Mouse (Mus musculus) liver, embryonic 14.5 days (tissue): ENCODE measurements at regions not wholly inside any gene's neighbourhood (a gene's known extent, or its start where the extent isn't known, plus 50 kb on each side); places are given as distances from the start of the nearest gene placed in this dataset.

ENCODE experiments used
- ATAC-seq: fragments of 200-750 bp; cut with Nextera tagmentation; 2 replicates; pipeline ENCODE4 v1.8.0; 2017; ENCODE audit warnings: moderate number of reproducible peaks, mild to moderate bottlenecking, moderate library complexity; ENCODE audit not compliant: insufficient read depth
- DNase-seq, 3 experiments: peaks; one replicate each; pipeline ENCODE4 v3.0.0-alpha.2; 2012 to 2013; ENCODE audit warnings: low read depth in 3 of 3, low spot score in 3 of 3
- H3K27ac ChIP-seq: fragments of 300-500 bp; sonication (generic); 2 replicates; pipeline ENCODE4 v1.5.1; 2014; ENCODE audit warnings: moderate library complexity, mild to moderate bottlenecking, control low read depth, inconsistent platforms
- H3K27me3 ChIP-seq: fragments of 300-500 bp; sonication (generic); 2 replicates; pipeline ENCODE4 v1.6.1; 2014; ENCODE audit warnings: mild to moderate bottlenecking, low read length, moderate library complexity; ENCODE audit not compliant: control insufficient read depth, insufficient read depth
- H3K36me3 ChIP-seq: fragments of 300-500 bp; sonication (generic); replicated peaks from 2 replicates; pipeline ENCODE4 v1.6.1; 2014; ENCODE audit warnings: low read depth; ENCODE audit not compliant: control insufficient read depth, insufficient read depth
- H3K4me1 ChIP-seq, 2 experiments: fragments of 200-500 bp in 1 of 2; fragments of 300-500 bp in 1 of 2; sonication (generic) in 1 of 2; replicated peaks; 2 replicates each; pipeline ENCODE4 v1.6.1; 2012 to 2014; ENCODE audit warnings: antibody characterized with exemption in 1 of 2, inconsistent platforms in 1 of 2, low read length in 1 of 2; ENCODE audit not compliant: control insufficient read depth in 2 of 2, insufficient read depth in 2 of 2
- H3K4me2 ChIP-seq: fragments of 300-500 bp; sonication (generic); 2 replicates; pipeline ENCODE4 v1.6.1; 2014; ENCODE audit warnings: low read depth, mild to moderate bottlenecking, control low read depth, moderate library complexity
- H3K4me3 ChIP-seq, 2 experiments: fragments of 200-500 bp in 1 of 2; fragments of 300-500 bp in 1 of 2; sonication (generic) in 1 of 2; 2 replicates each; pipeline ENCODE4 v1.5.1; 2012 to 2014; ENCODE audit warnings: low read depth in 2 of 2, low read length in 2 of 2, mild to moderate bottlenecking in 2 of 2, control low read depth in 1 of 2, inconsistent platforms in 1 of 2, moderate library complexity in 1 of 2; ENCODE audit not compliant: insufficient read depth in 1 of 2
- H3K9ac ChIP-seq: fragments of 300-500 bp; sonication (generic); replicated peaks from 2 replicates; pipeline ENCODE4 v1.6.1; 2014; ENCODE audit warnings: mild to moderate bottlenecking, control low read depth, moderate library complexity
- H3K9me3 ChIP-seq: fragments of 300-500 bp; sonication (generic); 2 replicates; pipeline ENCODE4 v1.6.1; 2016; ENCODE audit warnings: low read length, mixed read lengths; ENCODE audit not compliant: control insufficient read depth
- CTCF ChIP-seq: IDR thresholded peaks from 2 replicates; pipeline ENCODE4 v1.5.1; 2016; ENCODE audit warnings: antibody characterized with exemption, low read depth, control low read depth
- EP300 ChIP-seq: IDR thresholded peaks from 2 replicates; pipeline ENCODE4 v1.6.1; 2016; ENCODE audit warnings: antibody characterized with exemption, low read depth
- WGBS: fragments of 180-500 bp; shearing (Covaris S2); extraction: QIAGEN DNeasy Blood & Tissue Kit; methylation state at CpG from one replicate; pipeline ENCODE4 v1.1.7; 2014; ENCODE audit not compliant: insufficient replicate concordance; 5-methylcytosine and 5-hydroxymethylcytosine counted together

- H3K4me2 ChIP-seq: no peak overlapping the region
- H3K4me3 ChIP-seq: no peak overlapping the region
- TF ChIP-seq CTCF (no peak), EP300 (no peak)
- ATAC-seq (no peak), DNase-seq (no peak)
- no peaks in the 10 kb centered on the region for H3K36me3 ChIP-seq
- no peak overlapping the region for H3K9ac ChIP-seq
- no peak overlapping the region for H3K27ac ChIP-seq
- H3K9me3 ChIP-seq: no peaks in the 10 kb centered on the region
- H3K27me3 ChIP-seq: no peaks in the 10 kb centered on the region
- H3K4me1 ChIP-seq: no peaks in the 10 kb centered on the region
- 55% methylated on average over 4 of the region's 4 CpGs for WGBS
These were observed 104.6 kb downstream of the Srek1 start for GRCm38 (mm10) chr13:103669856-103670255.

DNA sequence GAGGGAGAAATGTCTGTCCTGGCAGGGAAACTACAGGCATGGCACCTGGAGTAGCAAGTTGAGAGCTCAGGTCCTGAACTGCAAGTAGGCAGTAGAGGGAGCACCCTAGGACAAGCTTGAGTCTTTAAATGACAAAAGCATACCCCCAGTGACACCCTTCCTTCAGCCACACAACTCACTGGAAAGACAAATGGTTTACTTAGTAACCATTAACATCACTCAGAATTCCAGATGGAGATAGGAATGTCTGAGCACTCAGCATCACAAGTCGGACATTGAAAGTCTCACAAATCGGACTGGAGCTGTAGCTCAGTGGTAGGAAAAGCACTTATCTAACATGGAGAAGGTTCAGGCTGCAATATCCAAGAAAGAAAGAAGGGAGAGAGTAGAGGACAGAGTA, 106.7 kb downstream of the Srek1 start:
- H3K4me1 ChIP-seq: no peaks in the 10 kb centered on the region
- H3K9ac ChIP-seq: no peak overlapping the region
- no peak for ATAC-seq
- no peaks in the 10 kb centered on the region for H3K27me3 ChIP-seq
- H3K4me3 ChIP-seq: no peak overlapping the region
- no peaks in the 10 kb centered on the region for H3K9me3 ChIP-seq
- DNase-seq: no peak
- no peak for TF ChIP-seq CTCF
- no peak for TF ChIP-seq EP300
- 57% methylated on average over 2 of the region's 2 CpGs for WGBS
- no peak overlapping the region for H3K4me2 ChIP-seq
- H3K36me3 ChIP-seq: no peaks in the 10 kb centered on the region
- H3K27ac ChIP-seq: no peak overlapping the region

DNA sequence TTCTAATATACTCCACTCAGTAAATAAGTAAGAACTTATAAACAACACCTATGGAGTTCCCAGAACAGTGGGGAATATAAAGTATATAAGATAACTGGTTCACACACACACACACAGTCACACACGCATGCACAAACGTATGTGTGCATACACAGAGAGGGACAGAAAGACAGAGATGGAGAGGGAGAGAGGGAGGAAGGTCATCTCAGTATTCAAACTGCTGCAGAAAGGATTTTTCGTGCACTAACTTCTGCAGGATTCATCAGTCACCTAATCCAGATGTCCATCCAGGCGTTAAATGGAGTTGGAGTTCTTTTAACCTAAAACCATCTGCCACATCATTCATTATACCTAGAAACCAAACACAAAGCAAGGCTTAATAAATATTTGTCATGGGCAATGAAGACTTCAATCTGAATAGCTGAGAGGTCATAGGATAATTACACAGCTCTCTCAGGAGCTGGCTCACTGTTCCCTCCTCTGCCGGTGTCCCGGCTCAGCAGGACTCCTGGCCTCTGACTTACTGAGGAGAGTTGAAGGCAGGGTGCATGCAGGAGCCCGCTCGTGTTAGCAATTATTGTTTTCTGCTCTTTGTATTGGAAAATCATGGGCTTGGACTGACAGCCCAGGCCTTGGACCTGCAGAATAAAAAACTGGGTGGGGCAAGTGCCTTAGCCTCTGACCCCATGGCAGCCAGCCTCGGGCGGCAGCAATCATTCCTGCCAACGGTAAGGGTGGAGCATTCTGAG, 114.0 kb downstream of the Srek1 start:
- TF ChIP-seq EP300 (no peak), CTCF (no peak)
- H3K9me3 ChIP-seq: no peaks in the 10 kb centered on the region
- no peak overlapping the region for H3K4me2 ChIP-seq
- H3K4me1 ChIP-seq: no peaks in the 10 kb centered on the region
- H3K27ac ChIP-seq: no peak overlapping the region
- no peak overlapping the region for H3K9ac ChIP-seq
- no peak overlapping the region for H3K4me3 ChIP-seq
- ATAC-seq: no peak
- no peak for DNase-seq
- no peaks in the 10 kb centered on the region for H3K36me3 ChIP-seq
- H3K27me3 ChIP-seq: no peaks in the 10 kb centered on the region
- WGBS: 66% methylated on average over 11 of the region's 11 CpGs

GRCm38 (mm10) chr13:103655966-103656365, 118.4 kb downstream of the Srek1 start:
- no peak overlapping the region for H3K27ac ChIP-seq
- TF ChIP-seq EP300: no peak
- no peak for TF ChIP-seq CTCF
- ATAC-seq: no peak
- no peaks in the 10 kb centered on the region for H3K36me3 ChIP-seq
- no peak overlapping the region for H3K9ac ChIP-seq
- H3K4me2 ChIP-seq: no peak overlapping the region
- no peak overlapping the region for H3K4me3 ChIP-seq
- no peaks in the 10 kb centered on the region for H3K9me3 ChIP-seq
- no peaks in the 10 kb centered on the region for H3K4me1 ChIP-seq
- no peaks in the 10 kb centered on the region for H3K27me3 ChIP-seq
- DNase-seq: no peak
- WGBS: 70% methylated on average over 2 of the region's 2 CpGs

GRCm38 (mm10) chr13:103653216-103653615, 121.2 kb downstream of the Srek1 start:
- DNase-seq (no peak), ATAC-seq (no peak)
- H3K27me3 ChIP-seq: no peaks in the 10 kb centered on the region
- H3K9me3 ChIP-seq: no peaks in the 10 kb centered on the region
- no peaks in the 10 kb centered on the region for H3K4me1 ChIP-seq
- H3K27ac ChIP-seq: no peak overlapping the region
- H3K4me3 ChIP-seq: no peak overlapping the region
- H3K36me3 ChIP-seq: no peaks in the 10 kb centered on the region
- no peak overlapping the region for H3K4me2 ChIP-seq
- TF ChIP-seq CTCF (no peak), EP300 (no peak)
- WGBS: 43% methylated on average over 4 of the region's 4 CpGs
- no peak overlapping the region for H3K9ac ChIP-seq
